Mouse (Mus musculus) brown adipose tissue, adult 24 weeks (tissue): ENCODE results near the gene Nadsyn1. TPM values are rescaled to one million over a fixed set of nuclear protein-coding genes. Genes with fewer than 3 reads are reported as not detected.

Source experiments
- H3K27ac ChIP-seq: fragments of 200-500 bp; replicated peaks from 2 replicates; pipeline ENCODE4 v1.5.1; 2012; ENCODE audit warnings: low read depth, mild to moderate bottlenecking, low read length
- H3K4me1 ChIP-seq: fragments of 200-500 bp; 2 replicates; pipeline ENCODE4 v1.6.1; 2012; ENCODE audit warnings: low read length, mixed read lengths; ENCODE audit not compliant: control insufficient read depth, insufficient read depth, insufficient read length
- H3K4me3 ChIP-seq: fragments of 200-500 bp; 2 replicates; pipeline ENCODE4 v1.5.1; 2012; ENCODE audit warnings: low read depth, mild to moderate bottlenecking, low read length, moderate library complexity; ENCODE audit not compliant: insufficient read depth
- polyA plus RNA-seq: library from polyadenylated mRNA; stranded (reverse); fragments of >200 nt; gene quantifications from 2 replicates; pipeline ENCODE4 v1.2.4, GENCODE M21; 2012; ENCODE audit not compliant: missing spikeins, insufficient read depth, insufficient read length

Nadsyn1 gene
- polyA plus RNA-seq, 1 experiment, result 8.2 TPM

DNA sequence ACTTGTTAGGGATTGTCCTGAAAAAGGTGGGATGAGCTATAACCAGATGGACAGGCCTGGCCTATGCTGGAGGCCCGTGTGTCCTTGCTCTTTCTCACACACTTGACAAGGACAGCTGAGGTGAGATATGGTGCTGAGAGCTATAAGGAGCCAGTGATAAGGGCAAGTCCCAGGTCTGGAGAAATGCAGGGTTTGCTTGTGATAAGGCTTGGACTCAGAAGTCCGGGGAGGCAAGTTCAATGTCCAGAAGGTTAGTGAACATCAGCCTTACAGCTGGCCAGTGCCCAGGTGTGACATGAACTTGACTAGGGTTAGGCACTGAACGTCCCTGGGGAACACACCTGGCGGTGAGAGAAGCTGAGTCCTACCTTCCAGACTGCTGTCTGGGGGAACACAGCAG lies 70.6 kb downstream of the Nadsyn1 start:
- Histone ChIP-seq H3K4me1 (peaks cover 10% of the 10 kb centered on the region; the same call in 1 of the 2 replicates), H3K27ac (no peak overlapping the region), H3K4me3 (no peak overlapping the region)

DNA sequence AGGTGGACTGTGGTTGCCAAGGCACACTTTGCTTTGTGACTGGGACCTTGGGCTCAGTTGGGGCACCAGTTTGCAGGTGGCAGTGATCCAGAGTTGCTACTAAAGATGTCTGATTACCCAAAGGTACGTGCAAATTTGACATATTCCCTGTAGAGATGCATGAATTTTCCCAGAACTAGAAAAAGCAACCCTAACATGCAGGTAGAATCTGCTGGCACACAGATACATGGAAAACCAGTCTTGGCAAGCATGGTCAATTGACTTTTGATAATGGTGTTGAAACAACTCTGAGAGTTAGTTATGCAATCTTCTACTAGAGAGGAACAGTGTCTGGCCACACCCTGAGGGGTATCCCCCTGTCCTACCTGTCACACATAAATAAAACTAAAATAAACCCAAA lies 71.3 kb downstream of the Nadsyn1 start:
- no peak overlapping the region for H3K27ac ChIP-seq
- H3K4me1 ChIP-seq, result peaks cover 9% of the 10 kb centered on the region; the same call in 1 of the 2 replicates
- H3K4me3 ChIP-seq, result no peak overlapping the region

DNA sequence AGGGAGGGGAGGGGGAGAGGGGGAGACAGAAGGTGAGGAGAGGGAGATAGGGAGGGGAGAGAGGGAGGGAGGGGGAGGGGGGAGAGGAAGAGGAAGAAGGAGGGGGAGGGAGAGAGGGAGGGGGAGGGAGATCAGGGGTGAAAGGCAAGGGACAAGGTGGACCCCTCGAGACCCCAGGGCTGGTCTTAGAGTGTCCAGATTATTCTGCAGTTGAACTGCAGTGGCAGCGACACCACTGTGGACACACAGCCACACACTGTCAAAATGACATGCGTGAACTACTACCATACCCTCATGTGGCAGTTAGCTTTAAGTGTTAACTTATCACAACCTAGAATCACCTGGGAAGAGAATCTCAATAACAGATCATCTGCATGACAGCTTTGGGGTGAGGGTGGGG lies 73.6 kb downstream of the Nadsyn1 start:
- Histone ChIP-seq H3K4me3 (no peak overlapping the region), H3K27ac (no peak overlapping the region), H3K4me1 (no peaks in the 10 kb centered on the region)

DNA sequence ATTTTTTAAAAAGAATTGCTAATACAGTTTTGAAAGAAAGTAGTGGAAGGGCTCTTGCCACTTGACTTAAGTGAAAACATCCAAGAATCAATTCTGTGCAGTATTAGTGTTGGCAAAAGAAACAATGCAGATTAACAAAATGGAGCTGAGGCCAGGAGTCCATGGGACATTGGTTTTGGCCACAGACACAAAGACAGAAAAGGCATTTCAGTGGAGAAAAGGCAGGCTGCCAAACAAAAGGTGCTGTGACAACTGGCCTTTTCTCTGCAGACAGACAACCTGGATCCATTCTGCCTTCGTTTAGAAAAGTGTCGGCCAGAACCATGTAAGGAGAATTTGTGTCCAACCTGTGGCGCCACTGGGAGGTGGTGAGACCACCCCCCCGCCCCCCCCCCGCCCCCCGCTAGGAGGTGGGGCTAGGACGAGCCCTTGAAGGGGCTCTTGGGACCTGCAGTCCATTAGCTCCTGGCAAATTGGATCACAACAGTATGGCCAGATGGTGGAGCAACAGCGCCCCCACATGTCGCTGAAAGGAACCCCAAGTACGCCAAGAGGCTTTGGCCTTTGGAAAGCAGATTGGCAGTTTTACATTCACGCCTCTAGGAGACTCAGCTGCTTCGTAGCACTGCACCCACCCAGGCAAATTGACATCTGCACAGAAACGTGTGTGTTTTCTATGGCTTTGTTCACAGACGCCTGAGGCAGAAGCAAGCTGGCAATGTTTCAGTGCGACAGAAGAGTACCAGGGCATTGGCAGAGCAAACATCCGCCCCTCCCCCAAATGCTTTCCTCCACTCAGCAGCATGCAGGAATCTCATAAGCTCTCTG lies 74.4 kb downstream of the Nadsyn1 start:
- H3K4me3 ChIP-seq, result no peak overlapping the region
- no peaks in the 10 kb centered on the region for H3K4me1 ChIP-seq
- no peak overlapping the region for H3K27ac ChIP-seq

Other genes with a start within 250 kb of the Nadsyn1 start
- gene Cars, start 222.8 kb downstream of the Nadsyn1 start, polyA plus RNA-seq, result 15.3 and 38.5 TPM in 2 replicates
- gene Tnfrsf26, start 194.1 kb downstream of the Nadsyn1 start, polyA plus RNA-seq, result not detected in 2 replicates
- gene Tnfrsf22, start 173.2 kb downstream of the Nadsyn1 start, polyA plus RNA-seq, result 2.8 and 5.9 TPM in 2 replicates
- gene Tnfrsf23, start 137.0 kb downstream of the Nadsyn1 start, polyA plus RNA-seq, result 3.4 and 8.6 TPM in 2 replicates
- gene Osbpl5, start 65.9 kb downstream of the Nadsyn1 start, polyA plus RNA-seq, result 7.8 and 12.1 TPM in 2 replicates
- gene Mrgprg, start 55.9 kb downstream of the Nadsyn1 start, polyA plus RNA-seq, result not detected in 2 replicates
- gene Mrgpre, start 38.3 kb downstream of the Nadsyn1 start, polyA plus RNA-seq, result 0.28 and 0.50 TPM in 2 replicates
- 23.0 and 25.9 TPM in 2 replicates for gene Dhcr7, start 296 bp upstream of the Nadsyn1 start, polyA plus RNA-seq
- gene Gm498, start 44.0 kb upstream of the Nadsyn1 start, polyA plus RNA-seq, result not detected in 2 replicates
- gene Shank2, start 179.1 kb upstream of the Nadsyn1 start, polyA plus RNA-seq, result not detected in 2 replicates